Mouse (Mus musculus): ENCODE measurements around the gene Tm7sf3. TPM values are rescaled to one million over a fixed set of nuclear protein-coding genes. Genes with fewer than 3 reads are reported as not detected.

Tm7sf3 gene
- polyA plus RNA-seq, 1 experiment: 6.5 TPM

DNA sequence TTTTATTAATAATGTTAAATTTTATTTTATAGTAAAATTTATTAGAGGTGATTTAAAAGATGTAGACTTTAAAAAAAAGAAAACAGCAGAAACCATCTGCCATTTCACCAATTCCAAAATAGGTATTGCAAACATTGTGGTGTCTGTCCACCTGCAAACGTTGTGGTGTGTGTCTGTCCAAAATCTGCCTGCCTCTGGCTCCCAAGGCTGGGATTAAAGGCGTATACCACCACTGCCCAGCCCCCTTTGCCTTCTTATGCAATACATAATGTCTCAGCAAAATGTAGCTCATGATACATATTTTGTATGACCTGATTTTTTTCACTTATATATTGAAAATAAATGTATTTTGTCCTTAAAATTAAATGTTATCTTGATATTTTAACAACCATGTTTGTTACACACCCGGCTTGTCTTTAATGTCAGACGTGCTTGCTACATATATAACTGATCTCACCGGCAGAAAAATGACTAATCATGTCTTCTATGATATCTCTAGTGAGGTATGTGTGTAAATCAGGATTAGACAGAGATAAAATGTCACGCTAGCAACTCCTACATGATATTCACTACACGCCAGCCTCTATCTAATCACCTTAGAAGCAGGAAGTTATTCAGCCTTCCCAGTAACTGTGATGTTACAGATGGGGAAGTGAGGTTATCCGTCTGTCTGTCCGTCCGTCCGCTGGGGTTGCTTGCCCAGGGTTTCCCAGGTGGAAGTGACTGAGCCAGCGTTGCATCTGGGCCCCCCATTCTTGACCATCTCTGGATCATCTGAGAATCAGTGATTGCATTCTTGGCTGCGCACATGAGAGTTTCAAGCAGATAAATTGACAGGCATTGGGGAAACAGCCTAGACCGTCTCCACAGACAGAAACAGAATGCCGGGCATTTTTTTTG is 28.6 kb upstream of the Tm7sf3 start:
- no peak overlapping the region for H3K27ac ChIP-seq (ENCODE audit: control insufficient read depth, insufficient read depth, low read depth, low read length)
- peaks cover 3% of the 10 kb centered on the region; the same call in 1 of the 2 replicates for H3K4me1 ChIP-seq (ENCODE audit: control insufficient read depth, insufficient read depth, low read length)
- no peak overlapping the region for H3K4me3 ChIP-seq (ENCODE audit: control insufficient read depth, low read depth, low read length)
- TF ChIP-seq CTCF (IDR thresholded peaks at IDR 0.05; ENCODE audit: control insufficient read depth, insufficient read depth, insufficient replicate concordance, low read depth, low read length) (no peak), POLR2A (IDR thresholded peaks at IDR 0.05; ENCODE audit: control insufficient read depth, low read depth, low read length) (no peak)
- H3K36me3 ChIP-seq (ENCODE audit: control insufficient read depth, insufficient read depth, low read length): no peaks in the 10 kb centered on the region
- H3K27me3 ChIP-seq (ENCODE audit: control insufficient read depth, insufficient read depth, low read length): no peaks in the 10 kb centered on the region

DNA sequence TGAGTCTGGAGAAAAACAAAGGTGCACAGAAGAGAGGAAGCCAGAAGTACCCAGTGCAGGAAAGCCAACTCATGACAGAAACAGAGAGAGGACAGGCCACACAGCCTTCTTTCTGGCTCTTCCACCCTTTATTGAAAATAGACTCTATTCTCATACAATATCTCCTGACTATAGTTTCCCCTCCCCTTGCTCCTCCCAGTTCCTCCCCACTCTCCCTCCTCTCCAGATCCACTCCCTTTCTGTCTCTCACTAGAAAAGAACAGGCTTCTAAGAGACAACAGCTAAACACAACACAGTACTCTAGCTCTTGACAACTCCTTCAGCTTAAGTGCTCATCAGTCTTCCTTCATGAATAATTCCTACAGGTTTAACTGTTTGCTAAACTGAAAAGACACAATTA is 26.0 kb upstream of the Tm7sf3 start:
- Histone ChIP-seq H3K36me3 (ENCODE audit: control insufficient read depth, insufficient read depth, low read length) (no peaks in the 10 kb centered on the region), H3K27me3 (ENCODE audit: control insufficient read depth, insufficient read depth, low read length) (no peaks in the 10 kb centered on the region), H3K4me1 (ENCODE audit: control insufficient read depth, insufficient read depth, low read length) (no peaks in the 10 kb centered on the region), H3K4me3 (ENCODE audit: control insufficient read depth, low read depth, low read length) (no peak overlapping the region), H3K27ac (ENCODE audit: control insufficient read depth, insufficient read depth, low read depth, low read length) (no peak overlapping the region)
- TF ChIP-seq CTCF (IDR thresholded peaks at IDR 0.05; ENCODE audit: control insufficient read depth, insufficient read depth, insufficient replicate concordance, low read depth, low read length) (no peak), POLR2A (IDR thresholded peaks at IDR 0.05; ENCODE audit: control insufficient read depth, low read depth, low read length) (no peak)

DNA sequence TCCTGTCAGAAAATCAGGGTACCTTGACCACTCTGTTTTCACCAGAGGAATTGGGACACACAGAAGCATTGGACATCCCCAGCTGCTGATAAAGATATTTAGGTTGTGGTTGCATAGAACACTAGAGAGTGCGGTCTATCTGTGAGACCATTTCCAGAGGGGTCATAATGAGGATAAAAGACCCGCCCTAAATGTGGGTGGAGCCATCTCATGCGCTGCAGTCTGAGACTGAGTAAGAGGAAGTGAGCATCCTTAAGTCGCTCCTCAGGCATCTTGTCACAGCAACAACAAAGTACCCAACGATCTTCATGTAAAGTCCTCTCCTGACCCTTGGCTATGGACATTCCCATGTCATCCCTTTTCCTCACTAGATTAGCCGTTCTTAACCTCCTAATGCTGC is 24.2 kb upstream of the Tm7sf3 start:
- Histone ChIP-seq H3K4me1 (ENCODE audit: control insufficient read depth, insufficient read depth, low read length) (no peaks in the 10 kb centered on the region), H3K4me3 (ENCODE audit: control insufficient read depth, low read depth, low read length) (peak overlapping the region; percentile 32), H3K27ac (ENCODE audit: control insufficient read depth, insufficient read depth, low read depth, low read length) (no peak overlapping the region), H3K36me3 (ENCODE audit: control insufficient read depth, insufficient read depth, low read length) (no peaks in the 10 kb centered on the region), H3K27me3 (ENCODE audit: control insufficient read depth, insufficient read depth, low read length) (no peaks in the 10 kb centered on the region)
- TF ChIP-seq POLR2A (IDR thresholded peaks at IDR 0.05; ENCODE audit: control insufficient read depth, low read depth, low read length) (no peak), CTCF (IDR thresholded peaks at IDR 0.05; ENCODE audit: control insufficient read depth, insufficient read depth, insufficient replicate concordance, low read depth, low read length) (no peak)

DNA sequence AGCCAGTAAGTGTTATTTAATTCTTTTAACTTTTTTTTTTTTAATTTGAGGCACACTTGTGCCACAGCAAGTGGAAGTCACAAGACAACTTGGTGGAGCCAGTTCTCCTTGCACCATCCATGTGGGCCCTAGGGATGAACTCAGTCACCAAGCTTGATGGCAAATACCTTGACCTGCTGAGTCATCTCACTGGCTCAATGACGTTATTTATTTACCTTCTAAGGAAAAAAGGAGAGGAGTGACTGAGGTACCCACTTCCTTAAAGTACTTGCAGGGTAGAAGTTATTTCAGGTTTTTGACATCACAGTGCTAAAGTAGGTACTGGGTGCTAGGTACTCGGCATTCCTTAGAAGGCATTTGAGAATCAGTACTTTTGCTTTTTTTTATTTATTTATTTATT is 22.8 kb upstream of the Tm7sf3 start:
- Histone ChIP-seq H3K4me3 (ENCODE audit: control insufficient read depth, low read depth, low read length) (no peak overlapping the region), H3K27me3 (ENCODE audit: control insufficient read depth, insufficient read depth, low read length) (no peaks in the 10 kb centered on the region), H3K36me3 (ENCODE audit: control insufficient read depth, insufficient read depth, low read length) (no peaks in the 10 kb centered on the region), H3K27ac (ENCODE audit: control insufficient read depth, insufficient read depth, low read depth, low read length) (no peak overlapping the region), H3K4me1 (ENCODE audit: control insufficient read depth, insufficient read depth, low read length) (no peaks in the 10 kb centered on the region)
- TF ChIP-seq CTCF (IDR thresholded peaks at IDR 0.05; ENCODE audit: control insufficient read depth, insufficient read depth, insufficient replicate concordance, low read depth, low read length) (no peak), POLR2A (IDR thresholded peaks at IDR 0.05; ENCODE audit: control insufficient read depth, low read depth, low read length) (no peak)

- Histone ChIP-seq H3K27ac (ENCODE audit: control insufficient read depth, insufficient read depth, low read depth, low read length) (no peak overlapping the region), H3K36me3 (ENCODE audit: control insufficient read depth, insufficient read depth, low read length) (no peaks in the 10 kb centered on the region), H3K4me3 (ENCODE audit: control insufficient read depth, low read depth, low read length) (no peak overlapping the region), H3K27me3 (ENCODE audit: control insufficient read depth, insufficient read depth, low read length) (no peaks in the 10 kb centered on the region), H3K4me1 (ENCODE audit: control insufficient read depth, insufficient read depth, low read length) (no peaks in the 10 kb centered on the region)
- TF ChIP-seq CTCF (IDR thresholded peaks at IDR 0.05; ENCODE audit: control insufficient read depth, insufficient read depth, insufficient replicate concordance, low read depth, low read length) (no peak), POLR2A (IDR thresholded peaks at IDR 0.05; ENCODE audit: control insufficient read depth, low read depth, low read length) (no peak)
Measured at GRCm38 (mm10) chr6:146664917-146665316, 22.3 kb upstream of the Tm7sf3 start.

- Histone ChIP-seq H3K4me3 (ENCODE audit: control insufficient read depth, low read depth, low read length) (no peak overlapping the region), H3K27me3 (ENCODE audit: control insufficient read depth, insufficient read depth, low read length) (no peaks in the 10 kb centered on the region), H3K4me1 (ENCODE audit: control insufficient read depth, insufficient read depth, low read length) (no peaks in the 10 kb centered on the region), H3K36me3 (ENCODE audit: control insufficient read depth, insufficient read depth, low read length) (no peaks in the 10 kb centered on the region), H3K27ac (ENCODE audit: control insufficient read depth, insufficient read depth, low read depth, low read length) (no peak overlapping the region)
- TF ChIP-seq POLR2A (IDR thresholded peaks at IDR 0.05; ENCODE audit: control insufficient read depth, low read depth, low read length): no peak
Measured at GRCm38 (mm10) chr6:146664116-146664515, 21.5 kb upstream of the Tm7sf3 start.

DNA sequence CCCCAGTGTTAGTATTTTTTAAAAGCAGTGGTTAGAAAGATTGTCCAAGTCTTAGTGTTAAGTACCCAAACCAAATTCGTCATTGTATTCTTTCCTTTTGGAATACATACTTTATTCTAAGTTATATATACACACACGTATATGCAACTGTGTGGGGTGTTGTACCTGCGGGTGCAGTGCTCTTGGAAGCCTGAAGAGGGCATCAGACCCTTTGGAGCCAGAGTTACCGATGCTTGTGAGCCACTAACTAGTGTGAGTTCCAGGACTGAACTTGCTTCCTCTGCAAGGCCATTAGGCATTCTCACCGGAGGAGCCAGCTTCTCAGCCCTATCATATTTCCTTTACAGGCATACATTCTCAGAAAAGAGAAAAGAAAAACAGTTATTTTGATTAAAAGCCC is 20.1 kb upstream of the Tm7sf3 start:
- no peaks in the 10 kb centered on the region for H3K36me3 ChIP-seq (ENCODE audit: control insufficient read depth, insufficient read depth, low read length)
- H3K4me1 ChIP-seq (ENCODE audit: control insufficient read depth, insufficient read depth, low read length): no peaks in the 10 kb centered on the region
- no peak overlapping the region for H3K27ac ChIP-seq (ENCODE audit: control insufficient read depth, insufficient read depth, low read depth, low read length)
- no peaks in the 10 kb centered on the region for H3K27me3 ChIP-seq (ENCODE audit: control insufficient read depth, insufficient read depth, low read length)
- TF ChIP-seq CTCF (IDR thresholded peaks at IDR 0.05; ENCODE audit: control insufficient read depth, insufficient read depth, insufficient replicate concordance, low read depth, low read length) (peak; percentile 70; the same call in 1 of the 2 replicates), POLR2A (IDR thresholded peaks at IDR 0.05; ENCODE audit: control insufficient read depth, low read depth, low read length) (no peak)
- H3K4me3 ChIP-seq (ENCODE audit: control insufficient read depth, low read depth, low read length): no peak overlapping the region
